Mouse (Mus musculus): ENCODE measurements around the gene Tomm6. TPM values are rescaled to one million over a fixed set of nuclear protein-coding genes. Genes with fewer than 3 reads are reported as not detected.
A peak's percentile ranks its signal among the peaks of the same experiment; 100 is the strongest.

Gene Tomm6
- total RNA-seq, 2 experiments from 2014 or later = 204 to 205 TPM

DNA sequence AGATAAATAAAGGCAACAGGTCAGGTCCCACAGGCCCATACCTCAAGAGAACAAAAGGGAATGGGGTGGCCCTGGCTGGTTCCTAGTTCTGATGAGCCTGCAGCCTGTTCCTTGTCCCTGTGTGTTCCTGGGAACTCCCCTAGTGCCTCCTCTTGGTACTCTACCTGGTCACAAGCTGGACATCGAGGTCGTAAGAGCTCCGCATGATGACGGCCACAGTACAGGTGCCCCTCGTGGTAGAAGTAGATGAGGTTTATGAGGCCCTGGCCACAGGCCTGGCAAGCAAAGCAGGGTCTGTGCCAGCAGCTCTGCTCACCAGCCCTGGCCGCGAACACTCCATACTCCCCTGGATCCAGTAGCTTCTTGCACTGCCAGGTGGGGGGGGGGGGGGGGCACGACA, 1.7 kb upstream of the Tomm6 start:
- no peak for TF ChIP-seq CTCF (conservative IDR thresholded peaks at IDR 0.05)
- no peak for DNase-seq (ENCODE audit: low spot score in 2 of 2)
- Histone ChIP-seq H3K4me3 (peak overlapping the region; percentile 89), H3K27ac (no peak overlapping the region)

- TF ChIP-seq CTCF (conservative IDR thresholded peaks at IDR 0.05) = peak; percentile 49
- H3K27ac ChIP-seq = peak within 1 kb of the TSS; percentile 93
- H3K4me3 ChIP-seq = peak within 1 kb of the TSS; percentile 89
- DNase-seq (ENCODE audit: low spot score in 2 of 2) = peak; percentile 73 to 80
Measured at GRCm38 (mm10) chr17:47688608-47689575, 706 bp upstream of the Tomm6 start, which contains the start of gene Frs3. TSS of gene Frs3 (plus strand) at chr17:47689030.

DNA sequence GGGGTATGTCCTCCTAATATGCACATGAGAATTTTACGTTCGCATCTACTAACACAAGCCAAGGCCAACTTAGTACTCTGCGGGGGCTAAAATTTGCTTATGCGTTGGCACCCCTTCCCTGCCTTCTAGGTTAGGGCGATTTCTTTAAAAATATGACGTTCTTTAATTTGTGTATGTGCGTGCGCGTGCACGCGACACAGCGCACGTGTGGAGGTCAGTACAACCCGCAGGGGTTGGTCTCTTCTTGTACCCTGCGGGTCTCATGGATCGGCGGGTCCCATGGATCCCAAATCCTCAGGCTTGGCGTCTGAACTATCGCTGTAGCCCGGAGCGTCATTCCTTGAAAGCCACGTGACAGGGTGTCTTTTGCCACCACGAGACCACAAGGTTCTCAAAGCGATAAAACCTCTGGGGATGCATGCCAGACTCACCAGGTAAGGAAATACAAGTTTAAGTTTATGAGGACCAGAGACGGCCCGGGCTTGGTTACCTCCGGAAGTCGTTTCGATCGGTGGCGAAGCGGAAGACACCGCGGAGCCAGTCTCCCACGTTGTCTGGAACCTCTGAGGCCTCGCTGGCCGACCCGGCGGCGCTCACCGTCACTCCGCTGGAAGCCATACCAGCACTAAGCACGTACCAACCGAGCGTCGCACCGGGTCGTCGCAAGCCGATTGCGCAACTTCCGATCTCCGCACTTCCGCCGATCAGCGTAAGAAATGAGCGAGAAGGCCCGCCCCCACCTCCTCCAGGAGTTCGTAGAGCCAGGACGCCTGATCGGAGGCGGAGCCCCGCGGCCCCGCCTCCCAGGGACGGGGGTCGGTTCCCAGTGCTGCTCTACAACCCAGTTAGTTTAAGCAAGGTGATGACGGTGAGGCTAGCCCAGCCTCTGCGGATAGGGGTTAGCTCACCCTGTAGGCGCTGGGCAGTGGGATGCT, 510 bp downstream of the Tomm6 start:
- H3K27ac ChIP-seq = peak overlapping the region; percentile 93
- peak; percentile 95 to 97 for DNase-seq (ENCODE audit: low spot score in 2 of 2)
- no peak for TF ChIP-seq CTCF (conservative IDR thresholded peaks at IDR 0.05)

GRCm38 (mm10) chr17:47682836-47683235, 5.3 kb downstream of the Tomm6 start:
- Histone ChIP-seq H3K4me3 (no peak overlapping the region), H3K27ac (no peak overlapping the region)
- TF ChIP-seq CTCF (conservative IDR thresholded peaks at IDR 0.05) = no peak
- no peak for DNase-seq (ENCODE audit: low spot score in 2 of 2)

More for the DNA sequence above, 510 bp downstream of the Tomm6 start:
- peak overlapping the region; percentile 89 for H3K4me3 ChIP-seq

GRCm38 (mm10) chr17:47678702-47679101, 9.5 kb downstream of the Tomm6 start:
- no peak for TF ChIP-seq CTCF (conservative IDR thresholded peaks at IDR 0.05)
- Histone ChIP-seq H3K27ac (no peak overlapping the region), H3K4me3 (no peak overlapping the region)
- DNase-seq (ENCODE audit: low spot score in 2 of 2) = no peak

GRCm38 (mm10) chr17:47678238-47678637, 9.9 kb downstream of the Tomm6 start:
- no peak for TF ChIP-seq CTCF (conservative IDR thresholded peaks at IDR 0.05)
- no peak overlapping the region for H3K4me3 ChIP-seq
- DNase-seq (ENCODE audit: low spot score in 2 of 2) = no peak

GRCm38 (mm10) chr17:47676581-47676980, 11.6 kb downstream of the Tomm6 start:
- peak overlapping the region; percentile 59; the same call in 1 of the 2 replicates for H3K27ac ChIP-seq

More at GRCm38 (mm10) chr17:47678238-47678637, 9.9 kb downstream of the Tomm6 start:
- H3K27ac ChIP-seq = no peak overlapping the region

GRCm38 (mm10) chr17:47672311-47673111, 15.7 kb downstream of the Tomm6 start:
- peak overlapping the region; percentile 80 for H3K27ac ChIP-seq
- H3K4me3 ChIP-seq = peak overlapping the region; percentile 59
- DNase-seq (ENCODE audit: low spot score in 2 of 2) = peak in 1 of 2 experiments; percentile 27
- TF ChIP-seq CTCF (conservative IDR thresholded peaks at IDR 0.05) = peak; percentile 27; the same call in 1 of the 2 replicates

More at GRCm38 (mm10) chr17:47676581-47676980, 11.6 kb downstream of the Tomm6 start:
- DNase-seq (ENCODE audit: low spot score in 2 of 2) = peak; percentile 58 to 83
- TF ChIP-seq CTCF (conservative IDR thresholded peaks at IDR 0.05) = peak; percentile 96
- H3K4me3 ChIP-seq = no peak overlapping the region

DNA sequence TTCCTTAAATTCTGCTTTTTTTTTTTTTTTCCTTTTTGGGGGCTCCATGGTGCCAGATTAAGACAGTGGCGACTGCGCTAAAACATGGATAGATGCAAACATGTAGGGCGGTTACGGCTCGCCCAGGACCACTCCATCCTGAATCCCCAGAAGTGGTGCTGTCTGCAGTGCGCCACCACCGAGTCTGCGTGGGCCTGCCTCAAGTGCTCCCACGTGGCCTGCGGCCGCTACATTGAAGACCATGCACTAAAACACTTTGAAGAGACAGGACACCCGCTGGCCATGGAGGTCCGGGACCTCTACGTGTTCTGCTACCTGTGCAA, 16.2 kb downstream of the Tomm6 start:
- DNase-seq (ENCODE audit: low spot score in 2 of 2) = no peak
- TF ChIP-seq CTCF (conservative IDR thresholded peaks at IDR 0.05) = no peak
- peak overlapping the region; percentile 59 for H3K4me3 ChIP-seq
- H3K27ac ChIP-seq = peak overlapping the region; percentile 80

DNA sequence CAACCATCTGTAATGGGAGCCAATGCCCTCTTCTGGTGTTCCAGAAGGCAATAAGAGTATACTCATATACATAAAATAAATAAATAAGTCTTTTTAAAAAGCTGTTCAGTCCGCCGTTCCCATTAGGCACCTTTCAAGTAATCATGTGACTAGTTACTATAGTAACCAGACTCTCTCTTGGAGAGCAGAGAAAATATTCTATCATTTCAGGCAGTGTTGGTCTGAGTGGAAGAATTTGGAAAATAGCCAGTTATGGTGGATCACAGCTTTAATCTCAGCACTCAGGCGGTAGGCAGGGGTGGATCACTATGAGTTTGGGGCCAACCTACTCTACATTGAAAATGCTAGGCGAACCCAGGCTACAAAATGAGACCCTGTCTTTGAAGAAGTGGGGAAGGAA, 19.0 kb downstream of the Tomm6 start:
- H3K27ac ChIP-seq = no peak overlapping the region
- DNase-seq (ENCODE audit: low spot score in 2 of 2) = no peak
- no peak for TF ChIP-seq CTCF (conservative IDR thresholded peaks at IDR 0.05)

GRCm38 (mm10) chr17:47664474-47664873, 23.7 kb downstream of the Tomm6 start:
- Histone ChIP-seq H3K4me3 (no peak overlapping the region), H3K27ac (no peak overlapping the region)
- DNase-seq (ENCODE audit: low spot score in 2 of 2) = no peak
- TF ChIP-seq CTCF (conservative IDR thresholded peaks at IDR 0.05) = no peak

More for the DNA sequence above, 19.0 kb downstream of the Tomm6 start:
- H3K4me3 ChIP-seq = no peak overlapping the region
